Mouse (Mus musculus) MEL (cell line): Measurements from ENCODE around the gene Foxc2. TPM values are rescaled to one million over a fixed set of nuclear protein-coding genes. Genes with fewer than 3 reads are reported as not detected.

Experiments used
- DNase-seq: peaks from one replicate; pipeline ENCODE4 v3.0.0; 2011; ENCODE audit warnings: low read depth, low spot score
- H3K27ac ChIP-seq: 2 replicates; pipeline ENCODE4 v1.5.1; 2012; ENCODE audit warnings: low read depth, mild to moderate bottlenecking, control low read depth, low read length, moderate library complexity; ENCODE audit not compliant: control insufficient read depth
- H3K27me3 ChIP-seq, 2 experiments: fragments of 150-350 bp in 1 of 2; sonication (generic) in 1 of 2; 2 replicates each; pipeline ENCODE4 v1.6.1; 2012; ENCODE audit warnings: low read length in 2 of 2, mild to moderate bottlenecking in 2 of 2, improper control_type of control experiment in 1 of 2, moderate library complexity in 1 of 2; ENCODE audit not compliant: insufficient read depth in 2 of 2, control insufficient read depth in 1 of 2
- H3K36me3 ChIP-seq, 2 experiments: 2 replicates each; pipeline ENCODE4 v1.6.1; 2012 to 2014; ENCODE audit warnings: low read length in 2 of 2, improper control_type of control experiment in 1 of 2, inconsistent platforms in 1 of 2, mild to moderate bottlenecking in 1 of 2; ENCODE audit not compliant: insufficient read depth in 2 of 2, control insufficient read depth in 1 of 2
- H3K4me1 ChIP-seq, 2 experiments: fragments of 150-350 bp in 1 of 2; sonication (generic) in 1 of 2; 2 replicates each; pipeline ENCODE4 v1.6.1; 2012; ENCODE audit warnings: low read length in 2 of 2, improper control_type of control experiment in 1 of 2, mild to moderate bottlenecking in 1 of 2; ENCODE audit not compliant: insufficient read depth in 2 of 2, control insufficient read depth in 1 of 2
- H3K4me3 ChIP-seq, 2 experiments: fragments of 150-350 bp in 1 of 2; sonication (generic) in 1 of 2; 2 replicates each; pipeline ENCODE4 v1.5.1; 2012; ENCODE audit warnings: low read depth in 2 of 2, low read length in 2 of 2, mild to moderate bottlenecking in 2 of 2, moderate library complexity in 2 of 2, control low read depth in 1 of 2, improper control_type of control experiment in 1 of 2; ENCODE audit not compliant: control insufficient read depth in 1 of 2, insufficient read depth in 1 of 2
- H3K79me2 ChIP-seq: 2 replicates; pipeline ENCODE4 v1.6.1; 2012; ENCODE audit warnings: mild to moderate bottlenecking, low read length, moderate library complexity; ENCODE audit not compliant: control insufficient read depth, poor library complexity, insufficient read depth
- H3K9ac ChIP-seq: 2 replicates; pipeline ENCODE4 v1.6.1; 2012; ENCODE audit warnings: low read depth, mild to moderate bottlenecking, control low read depth, low read length, moderate library complexity; ENCODE audit not compliant: control insufficient read depth, poor library complexity, severe bottlenecking
- H3K9me3 ChIP-seq: fragments of 150-350 bp; sonication (generic); replicated peaks from 2 replicates; pipeline ENCODE4 v1.6.1; 2012; ENCODE audit warnings: mild to moderate bottlenecking, low read length, improper control_type of control experiment, moderate library complexity; ENCODE audit not compliant: insufficient read depth
- CHD1 ChIP-seq: IDR thresholded peaks from 2 replicates; pipeline ENCODE4 v1.6.1; 2012; ENCODE audit warnings: low read depth, mild to moderate bottlenecking, inconsistent platforms, low read length, improper control_type of control experiment
- CHD2 ChIP-seq: IDR thresholded peaks from 2 replicates; pipeline ENCODE4 v1.6.1; 2011; ENCODE audit warnings: low read length, improper control_type of control experiment
- CTCF ChIP-seq, 3 experiments: IDR thresholded peaks in 2 of 3; conservative IDR thresholded peaks in 1 of 3; 2 replicates each; pipeline ENCODE4 v1.5.1; 2011 to 2012; ENCODE audit warnings: low read length in 3 of 3, low read depth in 2 of 3, mild to moderate bottlenecking in 2 of 3, improper control_type of control experiment in 1 of 3, inconsistent platforms in 1 of 3, mixed read lengths in 1 of 3, moderate library complexity in 1 of 3; ENCODE audit not compliant: control insufficient read depth in 1 of 3, insufficient read depth in 1 of 3, poor library complexity in 1 of 3, severe bottlenecking in 1 of 3
- EP300 ChIP-seq, 2 experiments: IDR thresholded peaks; 2 replicates each; pipeline ENCODE4 v1.6.1; 2011; ENCODE audit warnings: improper control_type of control experiment in 2 of 2, low read length in 2 of 2, low read depth in 1 of 2, mild to moderate bottlenecking in 1 of 2
- ETS1 ChIP-seq: IDR thresholded peaks from 2 replicates; pipeline ENCODE4 v1.6.1; 2012; ENCODE audit warnings: low read depth, mild to moderate bottlenecking, inconsistent platforms, low read length, improper control_type of control experiment, moderate library complexity
- GABPA ChIP-seq: IDR thresholded peaks from 2 replicates; pipeline ENCODE4 v1.6.1; 2012; ENCODE audit warnings: low read depth, mild to moderate bottlenecking, inconsistent platforms, low read length, improper control_type of control experiment, moderate library complexity
- GATA1 ChIP-seq: IDR thresholded peaks from 2 replicates; pipeline ENCODE4 v1.6.1; 2011; ENCODE audit warnings: low read depth, low read length, improper control_type of control experiment
- HCFC1 ChIP-seq: IDR thresholded peaks from 2 replicates; pipeline ENCODE4 v1.6.1; 2012; ENCODE audit warnings: low read depth, mild to moderate bottlenecking, inconsistent platforms, low read length, improper control_type of control experiment, moderate library complexity
- JUND ChIP-seq: IDR thresholded peaks from 2 replicates; pipeline ENCODE4 v1.6.1; 2011; ENCODE audit warnings: low read depth, mild to moderate bottlenecking, improper control_type of control experiment, low read length
- KAT2A ChIP-seq: conservative IDR thresholded peaks from 2 replicates; pipeline ENCODE4 v1.6.1; 2012; ENCODE audit warnings: low read depth, low read length, improper control_type of control experiment, inconsistent platforms
- MAFK ChIP-seq: IDR thresholded peaks from 2 replicates; pipeline ENCODE4 v1.6.1; 2011; ENCODE audit warnings: low read depth, mild to moderate bottlenecking, low read length, improper control_type of control experiment, borderline replicate concordance
- MAX ChIP-seq: IDR thresholded peaks from 2 replicates; pipeline ENCODE4 v1.6.1; 2011; ENCODE audit warnings: low read length, improper control_type of control experiment
- MAZ ChIP-seq: IDR thresholded peaks from 2 replicates; pipeline ENCODE4 v1.6.1; 2012; ENCODE audit warnings: low read depth, mild to moderate bottlenecking, inconsistent platforms, low read length, improper control_type of control experiment
- MEF2A ChIP-seq: IDR thresholded peaks from 2 replicates; pipeline ENCODE4 v1.6.1; 2014; ENCODE audit warnings: low read depth, mild to moderate bottlenecking, inconsistent platforms, low read length, improper control_type of control experiment; ENCODE audit not compliant: poor library complexity, insufficient replicate concordance, severe bottlenecking; ENCODE audit errors: extremely low read depth
- MYB ChIP-seq: IDR thresholded peaks from 2 replicates; pipeline ENCODE4 v1.6.1; 2011; ENCODE audit warnings: mild to moderate bottlenecking, low read depth, low read length, improper control_type of control experiment
- MYC ChIP-seq: IDR thresholded peaks from 2 replicates; pipeline ENCODE4 v1.6.1; 2011; ENCODE audit warnings: low read depth, mild to moderate bottlenecking, low read length, improper control_type of control experiment, moderate library complexity
- NELFE ChIP-seq: IDR thresholded peaks from 2 replicates; pipeline ENCODE4 v1.6.1; 2011; ENCODE audit warnings: low read depth, low read length, improper control_type of control experiment
- POLR2AphosphoS5 ChIP-seq: IDR thresholded peaks from 2 replicates; pipeline ENCODE4 v1.6.1; 2012; ENCODE audit warnings: low read depth, borderline replicate concordance, mild to moderate bottlenecking, inconsistent platforms, low read length, moderate library complexity, mixed read lengths
- RCOR1 ChIP-seq: IDR thresholded peaks from 2 replicates; pipeline ENCODE4 v1.6.1; 2012; ENCODE audit warnings: low read depth, mild to moderate bottlenecking, inconsistent platforms, low read length, improper control_type of control experiment
- SIN3A ChIP-seq: IDR thresholded peaks from 2 replicates; pipeline ENCODE4 v1.6.1; 2012; ENCODE audit warnings: low read length, improper control_type of control experiment, inconsistent platforms
- TAL1 ChIP-seq: IDR thresholded peaks from 2 replicates; pipeline ENCODE4 v1.6.1; 2012; ENCODE audit warnings: mild to moderate bottlenecking, inconsistent platforms, low read length, moderate library complexity, mixed read lengths
- TCF12 ChIP-seq: IDR thresholded peaks from 2 replicates; pipeline ENCODE4 v1.6.1; 2014; ENCODE audit warnings: low read depth, mild to moderate bottlenecking, inconsistent platforms, low read length, improper control_type of control experiment, moderate library complexity
- UBTF ChIP-seq: IDR thresholded peaks from 2 replicates; pipeline ENCODE4 v1.6.1; 2012; ENCODE audit warnings: low read depth, mild to moderate bottlenecking, inconsistent platforms, low read length, improper control_type of control experiment, moderate library complexity, borderline replicate concordance; ENCODE audit not compliant: insufficient read depth
- USF1 ChIP-seq: IDR thresholded peaks from 2 replicates; pipeline ENCODE4 v1.6.1; 2014; ENCODE audit warnings: low read depth, mild to moderate bottlenecking, inconsistent platforms, low read length, improper control_type of control experiment, moderate library complexity
- ZC3H11A ChIP-seq: IDR thresholded peaks from 2 replicates; pipeline ENCODE4 v1.6.1; 2012; ENCODE audit warnings: low read depth, mild to moderate bottlenecking, inconsistent platforms, low read length, improper control_type of control experiment
- ZKSCAN1 ChIP-seq: IDR thresholded peaks from 2 replicates; pipeline ENCODE4 v1.6.1; 2012; ENCODE audit warnings: low read depth, mild to moderate bottlenecking, inconsistent platforms, low read length, improper control_type of control experiment, moderate library complexity
- ZMIZ1 ChIP-seq: IDR thresholded peaks from 2 replicates; pipeline ENCODE4 v1.6.1; 2012; ENCODE audit warnings: low read depth, mild to moderate bottlenecking, inconsistent platforms, low read length, improper control_type of control experiment, moderate library complexity
- ZNF384 ChIP-seq: IDR thresholded peaks from 2 replicates; pipeline ENCODE4 v1.6.1; 2012; ENCODE audit warnings: low read depth, mild to moderate bottlenecking, inconsistent platforms, low read length, improper control_type of control experiment
- polyA plus RNA-seq, 2 experiments: library from polyadenylated mRNA; stranded (reverse) in 1 of 2; unstranded in 1 of 2; fragments of >175 nt in 1 of 2; fragments of >200 nt in 1 of 2; gene quantifications; 2 replicates each; pipeline versions ENCODE4 v1.2.1 to v1.2.4; 2012; ENCODE audit warnings: low replicate concordance in 2 of 2, low read depth in 1 of 2; ENCODE audit not compliant: insufficient read length in 2 of 2, insufficient read depth in 1 of 2, missing spikeins in 1 of 2
- total RNA-seq: library from RNA; depleted of rRNA; stranded (reverse); fragments of 300-350 nt; gene quantifications from 2 replicates; pipeline ENCODE4 v1.2.3, GENCODE M21; 2012

Foxc2 gene
- total and polyA plus RNA-seq, 3 experiments = 13.6 to 15.4 TPM; not detected in 1

- H3K4me1 ChIP-seq = no peaks in the 10 kb centered on the region
- no peaks in the 10 kb centered on the region for H3K79me2 ChIP-seq
- H3K9me3 ChIP-seq = no peaks in the 10 kb centered on the region
- H3K4me3 ChIP-seq = no peak overlapping the region
- no peaks in the 10 kb centered on the region for H3K27me3 ChIP-seq
- DNase-seq = no peak
- TF ChIP-seq ZMIZ1 (no peak), MAZ (no peak), MYC (no peak), RCOR1 (no peak), GATA1 (no peak), USF1 (no peak), UBTF (no peak), MAFK (no peak), MAX (no peak), KAT2A (no peak), JUND (no peak), ZNF384 (no peak), MYB (no peak), ZKSCAN1 (no peak), SIN3A (no peak), CTCF (IDR thresholded peaks at IDR 0.05 in 2 of 3, conservative IDR thresholded peaks at IDR 0.05 in 1 of 3; ENCODE audit: control insufficient read depth in 1 of 3, insufficient read depth in 1 of 3, low read depth in 2 of 3, low read length in 3 of 3, poor library complexity in 1 of 3, severe bottlenecking in 1 of 3) (no peak), NELFE (no peak), GABPA (no peak)
- no peak overlapping the region for H3K9ac ChIP-seq
- H3K27ac ChIP-seq = no peak overlapping the region
- H3K36me3 ChIP-seq = no peaks in the 10 kb centered on the region
These were observed 36.0 kb upstream of the Foxc2 start for GRCm38 (mm10) chr8:121079944-121080343.

GRCm38 (mm10) chr8:121080361-121081090, 35.4 kb upstream of the Foxc2 start:
- H3K9ac ChIP-seq = no peak overlapping the region
- H3K79me2 ChIP-seq = no peaks in the 10 kb centered on the region
- H3K4me3 ChIP-seq = no peak overlapping the region
- H3K4me1 ChIP-seq = no peaks in the 10 kb centered on the region
- H3K9me3 ChIP-seq = no peaks in the 10 kb centered on the region
- DNase-seq = no peak
- H3K27ac ChIP-seq = no peak overlapping the region
- TF ChIP-seq USF1 = no peak
- no peak for TF ChIP-seq SIN3A
- TF ChIP-seq TCF12 = no peak
- TF ChIP-seq MYB = no peak
- TF ChIP-seq CHD2 = no peak
- no peak for TF ChIP-seq ZNF384
- no peak for TF ChIP-seq ZC3H11A
- TF ChIP-seq POLR2AphosphoS5 = no peak
- no peak for TF ChIP-seq CHD1
- no peak for TF ChIP-seq GABPA
- no peak for TF ChIP-seq EP300 (IDR thresholded peaks at IDR 0.05; ENCODE audit: low read depth in 1 of 2, low read length in 2 of 2)
- no peak for TF ChIP-seq MYC
- TF ChIP-seq RCOR1 = no peak
- no peak for TF ChIP-seq MAX
- TF ChIP-seq MAZ = no peak
- no peak for TF ChIP-seq TAL1
- no peak for TF ChIP-seq ETS1
- TF ChIP-seq HCFC1 = no peak
- TF ChIP-seq MEF2A = no peak
- TF ChIP-seq JUND = no peak
- TF ChIP-seq, all 39 proteins: peak for 0
- Histone ChIP-seq H3K27me3 (no peaks in the 10 kb centered on the region), H3K36me3 (no peaks in the 10 kb centered on the region)
